Mouse (Mus musculus): Measurements from ENCODE around the gene Cfap298. TPM values are rescaled to one million over a fixed set of nuclear protein-coding genes. Genes with fewer than 3 reads are reported as not detected.

Cfap298 gene
- polyA plus RNA-seq (2021; fragmentation: Nextera tagmentation) = 69.3 and 74.6 TPM in 2 replicates
- long read RNA-seq, experiment 1, transcript Cfap298-201 (7 exons, 1,430 nt) = major isoform, 79 of 94 reads
- long read RNA-seq, experiment 1, partial matches to known transcripts = 7 of 94 reads
- long read RNA-seq, experiment 1, other reads (novel, unspliced or antisense) = 8 of 94 reads
- long read RNA-seq, experiment 2, transcript Cfap298-201 (7 exons, 1,430 nt) = major isoform, 114 of 124 reads
- long read RNA-seq, experiment 2, partial matches to known transcripts = 3 of 124 reads
- long read RNA-seq, experiment 2, other reads (novel, unspliced or antisense) = 6 of 124 reads

DNA sequence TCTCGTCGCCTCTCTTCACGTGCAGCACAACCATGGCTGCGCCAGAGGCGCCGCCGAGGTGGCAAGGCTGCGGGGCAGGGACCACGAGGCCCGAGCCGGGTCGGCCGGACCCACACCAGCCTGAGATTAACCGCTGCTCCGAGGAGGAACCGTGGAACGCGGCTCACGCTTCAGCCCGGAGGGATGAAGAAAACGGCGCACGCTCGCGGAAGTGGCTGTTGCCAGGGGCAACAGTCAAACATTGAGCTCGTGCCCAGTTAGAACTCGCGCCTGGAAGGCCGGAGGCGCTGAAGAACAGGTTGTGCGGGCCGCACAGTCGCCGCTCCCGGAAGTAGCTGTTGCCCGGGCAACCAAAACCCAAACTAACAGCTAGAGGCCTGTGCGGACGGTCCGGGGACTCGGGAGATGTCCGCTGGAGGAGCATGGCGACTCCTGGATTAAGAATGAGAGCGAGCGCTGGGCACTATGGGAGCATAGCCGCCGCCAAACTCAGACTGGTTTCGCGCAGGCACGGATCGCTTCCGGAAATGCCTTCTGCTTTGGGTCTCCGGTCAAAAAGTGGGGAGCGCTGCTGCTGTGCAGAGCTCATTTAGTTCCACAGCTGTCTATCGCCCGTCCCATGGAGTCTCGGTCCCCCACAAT is at the start of gene Cfap298:
TSS of gene Cfap298 (minus strand) at position 428 of the 642 bp plus-strand sequence.

Small RNAs within 50 kb of the gene (microRNA-seq; reads per million reads assigned to microRNA genes)
- gene Gm22933 = not detected

Other genes with a start within 250 kb of the Cfap298 start
- gene Mis18a, start 207.7 kb downstream of the Cfap298 start, polyA plus RNA-seq (2021; fragmentation: Nextera tagmentation) = 9.5 and 12.1 TPM in 2 replicates
- 0.33 and 0.49 TPM in 2 replicates for gene Mrap, start 196.9 kb downstream of the Cfap298 start, polyA plus RNA-seq (2021; fragmentation: Nextera tagmentation)
- 1.8 TPM in 2 replicates for gene Urb1, start 124.7 kb downstream of the Cfap298 start, polyA plus RNA-seq (2021; fragmentation: Nextera tagmentation)
- gene Eva1c, start 108.4 kb downstream of the Cfap298 start, polyA plus RNA-seq (2021; fragmentation: Nextera tagmentation) = 2.7 and 3.9 TPM in 2 replicates
- 51.1 and 56.1 TPM in 2 replicates for gene Synj1, start 76.2 kb upstream of the Cfap298 start, polyA plus RNA-seq (2021; fragmentation: Nextera tagmentation)
- 2.4 and 4.0 TPM in 2 replicates for gene Paxbp1, start 109.4 kb upstream of the Cfap298 start, polyA plus RNA-seq (2021; fragmentation: Nextera tagmentation)
- 0.59 and 2.8 TPM in 2 replicates for gene 4932438H23Rik, start 160.0 kb upstream of the Cfap298 start, polyA plus RNA-seq (2021; fragmentation: Nextera tagmentation)